Mouse (Mus musculus) bone marrow macrophage, adult 2 months (primary cell): Measurements from ENCODE around the gene Fxn. TPM values are rescaled to one million over a fixed set of nuclear protein-coding genes. Genes with fewer than 3 reads are reported as not detected.

Source experiments
- H3K27ac ChIP-seq: 2 replicates; pipeline ENCODE4 v1.5.1; 2012; ENCODE audit warnings: low read depth, low read length; ENCODE audit not compliant: insufficient read depth
- H3K4me1 ChIP-seq: 2 replicates; pipeline ENCODE4 v1.6.1; 2012; ENCODE audit warnings: low read length; ENCODE audit not compliant: control insufficient read depth, insufficient read depth
- H3K4me3 ChIP-seq: 2 replicates; pipeline ENCODE4 v1.5.1; 2012; ENCODE audit warnings: mild to moderate bottlenecking, low read length, moderate library complexity; ENCODE audit not compliant: insufficient read depth
- CTCF ChIP-seq: IDR thresholded peaks from 2 replicates; pipeline ENCODE4 v1.5.1; 2012; ENCODE audit warnings: low read depth, mild to moderate bottlenecking, low read length, moderate library complexity
- POLR2A ChIP-seq: IDR thresholded peaks from 2 replicates; pipeline ENCODE4 v1.6.1; 2012; ENCODE audit warnings: mild to moderate bottlenecking, low read depth, low read length, borderline replicate concordance
- polyA plus RNA-seq: library from polyadenylated mRNA; stranded (reverse); fragments of >200 nt; gene quantifications from 2 replicates; pipeline ENCODE4 v1.2.4, GENCODE M21; 2012; ENCODE audit not compliant: missing spikeins, insufficient read depth, insufficient read length

Gene Fxn
- polyA plus RNA-seq, 1 experiment, result 3.6 TPM

GRCm38 (mm10) chr19:24316060-24316725 lies 35.8 kb upstream of the Fxn start:
- Histone ChIP-seq H3K4me3 (no peak overlapping the region), H3K4me1 (no peaks in the 10 kb centered on the region), H3K27ac (no peak overlapping the region)
- TF ChIP-seq POLR2A (no peak), CTCF (no peak)

GRCm38 (mm10) chr19:24315234-24315633 lies 34.8 kb upstream of the Fxn start:
- no peak for TF ChIP-seq CTCF
- no peak for TF ChIP-seq POLR2A

GRCm38 (mm10) chr19:24314676-24315075 lies 34.3 kb upstream of the Fxn start:
- Histone ChIP-seq H3K27ac (no peak overlapping the region), H3K4me3 (no peak overlapping the region), H3K4me1 (no peaks in the 10 kb centered on the region)
- no peak for TF ChIP-seq CTCF
- TF ChIP-seq POLR2A, result no peak

More at GRCm38 (mm10) chr19:24315234-24315633, 34.8 kb upstream of the Fxn start:
- Histone ChIP-seq H3K4me1 (no peaks in the 10 kb centered on the region), H3K4me3 (no peak overlapping the region), H3K27ac (no peak overlapping the region)

DNA sequence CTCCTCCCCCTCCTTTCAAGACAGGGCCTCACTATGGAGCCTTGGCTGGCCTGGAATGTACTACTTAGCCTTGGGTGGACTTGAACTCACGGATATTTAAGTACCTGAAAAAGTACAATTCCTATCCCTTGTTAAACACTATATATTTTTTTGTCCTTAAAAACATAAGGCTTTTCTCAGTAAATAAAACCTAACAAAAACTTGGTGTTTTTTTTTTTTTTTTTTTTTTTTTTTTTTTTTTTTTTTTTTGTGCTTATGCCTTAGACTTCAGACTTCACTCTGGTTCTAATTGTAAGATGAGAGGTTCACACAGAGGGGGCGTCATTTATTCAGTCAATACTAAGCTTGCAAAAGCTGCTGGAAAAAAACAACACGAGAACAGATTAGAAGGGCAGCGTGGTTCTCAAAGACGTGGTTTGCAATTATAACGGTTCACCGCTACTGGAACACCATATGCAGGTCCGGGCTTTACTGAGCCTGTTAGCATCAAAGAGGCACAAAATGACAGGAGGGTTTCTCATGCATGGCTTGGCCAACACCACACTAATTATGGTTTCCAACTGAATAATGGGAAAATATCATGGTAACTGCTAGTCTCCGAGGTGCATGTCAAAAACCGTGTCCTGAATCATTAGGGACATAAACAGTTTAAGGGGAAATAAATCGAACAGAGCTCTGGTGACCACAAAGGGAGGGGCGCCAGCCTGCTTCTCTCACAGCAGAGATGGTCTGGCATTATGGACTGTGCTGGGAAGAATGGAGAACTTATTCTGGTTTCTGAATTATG lies 32.3 kb upstream of the Fxn start:
- TF ChIP-seq CTCF (no peak), POLR2A (no peak)
- H3K4me1 ChIP-seq, result no peaks in the 10 kb centered on the region
- H3K4me3 ChIP-seq, result no peak overlapping the region
- H3K27ac ChIP-seq, result no peak overlapping the region

- Histone ChIP-seq H3K27ac (no peak overlapping the region), H3K4me1 (no peaks in the 10 kb centered on the region), H3K4me3 (no peak overlapping the region)
- no peak for TF ChIP-seq POLR2A
- TF ChIP-seq CTCF, result no peak
Measured at GRCm38 (mm10) chr19:24312046-24312445, 31.6 kb upstream of the Fxn start.

DNA sequence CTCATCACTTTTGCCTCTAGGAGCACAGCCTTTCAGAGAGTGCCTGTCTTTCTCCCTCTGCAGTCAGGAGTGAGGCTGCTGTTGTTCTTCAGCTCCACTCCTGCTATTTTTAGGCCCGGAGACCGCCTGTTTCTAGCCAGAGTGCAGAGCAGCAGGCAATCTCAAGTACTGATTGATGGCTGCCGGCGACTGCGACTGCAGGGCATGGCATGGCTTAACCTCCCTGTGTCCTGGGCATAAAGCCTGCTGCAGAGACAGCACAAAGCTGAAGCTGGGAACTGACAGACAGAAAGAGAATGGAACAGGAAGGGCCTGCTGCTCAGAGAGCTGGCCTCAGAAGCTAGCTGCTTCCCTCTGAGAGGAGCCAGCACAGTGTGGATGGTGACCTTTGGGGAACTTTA lies 27.9 kb upstream of the Fxn start:
- Histone ChIP-seq H3K4me3 (no peak overlapping the region), H3K4me1 (no peaks in the 10 kb centered on the region), H3K27ac (no peak overlapping the region)
- TF ChIP-seq POLR2A (no peak), CTCF (no peak)

- Histone ChIP-seq H3K4me1 (no peaks in the 10 kb centered on the region), H3K4me3 (no peak overlapping the region), H3K27ac (no peak overlapping the region)
- TF ChIP-seq POLR2A (no peak), CTCF (no peak)
Measured at GRCm38 (mm10) chr19:24307271-24308221, 27.1 kb upstream of the Fxn start.

- no peak overlapping the region for H3K27ac ChIP-seq
- H3K4me1 ChIP-seq, result no peaks in the 10 kb centered on the region
- no peak for TF ChIP-seq CTCF
- TF ChIP-seq POLR2A, result no peak
- H3K4me3 ChIP-seq, result no peak overlapping the region
Measured at GRCm38 (mm10) chr19:24306351-24306750, 25.9 kb upstream of the Fxn start.

- Histone ChIP-seq H3K4me1 (no peaks in the 10 kb centered on the region), H3K27ac (no peak overlapping the region), H3K4me3 (no peak overlapping the region)
- TF ChIP-seq POLR2A, result no peak
- TF ChIP-seq CTCF, result no peak
Measured at GRCm38 (mm10) chr19:24302198-24302597, 21.8 kb upstream of the Fxn start.
